Mouse (Mus musculus): ENCODE data around the gene Il17rb. TPM values are rescaled to one million over a fixed set of nuclear protein-coding genes. Genes with fewer than 3 reads are reported as not detected.

Gene Il17rb
- total RNA-seq, 2 experiments from 2014 or later = not detected

GRCm38 (mm10) chr14:30027378-30027777, 18.7 kb upstream of the Il17rb start:
- H3K27ac ChIP-seq = no peak overlapping the region
- TF ChIP-seq CTCF (IDR thresholded peaks at IDR 0.05) = peak; percentile 38; the same call in 1 of the 2 replicates
- DNase-seq = no peak
- intact Hi-C loops (cut with DNase I) = no loop called here
- no peak overlapping the region for H3K4me3 ChIP-seq

GRCm38 (mm10) chr14:30024387-30024786, 15.7 kb upstream of the Il17rb start:
- intact Hi-C loops (cut with DNase I) = no loop called here
- TF ChIP-seq CTCF (IDR thresholded peaks at IDR 0.05) = no peak
- H3K27ac ChIP-seq = no peak overlapping the region
- no peak overlapping the region for H3K4me3 ChIP-seq
- DNase-seq = no peak

GRCm38 (mm10) chr14:30022471-30022870, 13.8 kb upstream of the Il17rb start:
- intact Hi-C loops (cut with DNase I) = no loop called here
- no peak for TF ChIP-seq CTCF (IDR thresholded peaks at IDR 0.05)
- no peak for DNase-seq
- Histone ChIP-seq H3K27ac (no peak overlapping the region), H3K4me3 (no peak overlapping the region)

GRCm38 (mm10) chr14:30019792-30020575, 11.3 kb upstream of the Il17rb start:
- no peak for TF ChIP-seq CTCF (IDR thresholded peaks at IDR 0.05)
- intact Hi-C loops (cut with DNase I) = no loop called here
- no peak for DNase-seq
- H3K27ac ChIP-seq = no peak overlapping the region
- no peak overlapping the region for H3K4me3 ChIP-seq

GRCm38 (mm10) chr14:30019375-30019774, 10.7 kb upstream of the Il17rb start:
- H3K27ac ChIP-seq = no peak overlapping the region
- no peak overlapping the region for H3K4me3 ChIP-seq
- no peak for TF ChIP-seq CTCF (IDR thresholded peaks at IDR 0.05)

GRCm38 (mm10) chr14:30018846-30019245, 10.2 kb upstream of the Il17rb start:
- no peak for DNase-seq
- no peak for TF ChIP-seq CTCF (IDR thresholded peaks at IDR 0.05)
- intact Hi-C loops (cut with DNase I) = no loop called here
- H3K27ac ChIP-seq = 0 out of 2 replicates have a peak overlapping the region, but pooled peaks have one; percentile 20
- no peak overlapping the region for H3K4me3 ChIP-seq

More at GRCm38 (mm10) chr14:30019375-30019774, 10.7 kb upstream of the Il17rb start:
- no peak for DNase-seq
- intact Hi-C loops (cut with DNase I) = no loop called here

- intact Hi-C loops (cut with DNase I) = no loop called here
- DNase-seq = peak; percentile 50
- H3K4me3 ChIP-seq = no peak overlapping the region
- H3K27ac ChIP-seq = 0 out of 2 replicates have a peak overlapping the region, but pooled peaks have one; percentile 20
- TF ChIP-seq CTCF (IDR thresholded peaks at IDR 0.05) = no peak
Observed at GRCm38 (mm10) chr14:30018463-30018801, 9.7 kb upstream of the Il17rb start.

GRCm38 (mm10) chr14:30017794-30018462, 9.2 kb upstream of the Il17rb start:
- H3K27ac ChIP-seq = no peak overlapping the region
- no peak for DNase-seq
- no peak for TF ChIP-seq CTCF (IDR thresholded peaks at IDR 0.05)
- intact Hi-C loops (cut with DNase I) = no loop called here
- no peak overlapping the region for H3K4me3 ChIP-seq

- no peak for DNase-seq
- no peak for TF ChIP-seq CTCF (IDR thresholded peaks at IDR 0.05)
- Histone ChIP-seq H3K4me3 (no peak overlapping the region), H3K27ac (no peak overlapping the region)
- intact Hi-C loops (cut with DNase I) = no loop called here
Observed at GRCm38 (mm10) chr14:30016666-30017065, 8.0 kb upstream of the Il17rb start.

- no peak for TF ChIP-seq CTCF (IDR thresholded peaks at IDR 0.05)
- DNase-seq = no peak
- Histone ChIP-seq H3K4me3 (no peak overlapping the region), H3K27ac (no peak overlapping the region)
- intact Hi-C loops (cut with DNase I) = no loop called here
Observed at GRCm38 (mm10) chr14:30015008-30015407, 6.3 kb upstream of the Il17rb start.

GRCm38 (mm10) chr14:30014487-30014886, 5.8 kb upstream of the Il17rb start:
- Histone ChIP-seq H3K27ac (no peak overlapping the region), H3K4me3 (no peak overlapping the region)
- intact Hi-C loops (cut with DNase I) = no loop called here
- no peak for TF ChIP-seq CTCF (IDR thresholded peaks at IDR 0.05)
- no peak for DNase-seq

GRCm38 (mm10) chr14:30011886-30012560, 3.3 kb upstream of the Il17rb start:
- TF ChIP-seq CTCF (IDR thresholded peaks at IDR 0.05) = no peak
- no peak for DNase-seq
- intact Hi-C loops (cut with DNase I) = no loop called here
- no peak overlapping the region for H3K27ac ChIP-seq
- H3K4me3 ChIP-seq = no peak overlapping the region
